Mouse (Mus musculus) liver, adult 2 months (tissue): ENCODE measurements at regions not wholly inside any gene's neighbourhood (a gene's known extent, or its start where the extent isn't known, plus 50 kb on each side); places are given as distances from the start of the nearest gene placed in this dataset.
"Not testable (repeated sequence)": the region's sequence is repeated elsewhere in the genome, so short reads cannot be mapped to it uniquely, and the experiment has no call there.

Source experiments
- CTCF ChIP-seq: fragments of 200-500 bp; IDR thresholded peaks from 2 replicates; pipeline ENCODE4 v1.5.1; 2011; ENCODE audit warnings: low read depth, low read length, control low read depth
- POLR2A ChIP-seq: fragments of 200-500 bp; IDR thresholded peaks from 2 replicates; pipeline ENCODE4 v1.6.1; 2011; ENCODE audit warnings: low read length, control low read depth; ENCODE audit not compliant: insufficient read depth; ENCODE audit errors: extremely low read depth

- not testable (repeated sequence) for TF ChIP-seq CTCF, POLR2A
Observed at GRCm38 (mm10) chr3:16527511-16527910, 521.3 kb upstream of the Gm5150 start.
